Mouse (Mus musculus) neural tube, embryonic 11.5 days (tissue): Measurements from ENCODE around the gene Rbm8a. TPM values are rescaled to one million over a fixed set of nuclear protein-coding genes. Genes with fewer than 3 reads are reported as not detected.
A peak's percentile ranks its signal among the peaks of the same experiment; 100 is the strongest.

ENCODE experiments used
- ATAC-seq: fragments of 200-750 bp; cut with Nextera tagmentation; 2 replicates; pipeline ENCODE4 v1.8.0; 2017; ENCODE audit warnings: moderate number of reproducible peaks, mild to moderate bottlenecking, moderate TSS enrichment, moderate library complexity; ENCODE audit not compliant: insufficient read depth, low FRiP score, low TSS enrichment
- DNase-seq: peaks from one replicate; pipeline ENCODE4 v3.0.0-alpha.2; 2015; ENCODE audit warnings: low spot score
- H3K27ac ChIP-seq: fragments of 300-500 bp; sonication (generic); 2 replicates; pipeline ENCODE4 v1.5.1; 2014; ENCODE audit warnings: low read depth, mild to moderate bottlenecking, low read length
- H3K27me3 ChIP-seq: fragments of 300-500 bp; sonication (generic); 2 replicates; pipeline ENCODE4 v1.6.1; 2014; ENCODE audit warnings: mild to moderate bottlenecking, low read length, mixed read lengths; ENCODE audit not compliant: control insufficient read depth, insufficient read depth
- H3K36me3 ChIP-seq: fragments of 300-500 bp; sonication (generic); 2 replicates; pipeline ENCODE4 v1.6.1; 2014; ENCODE audit warnings: mild to moderate bottlenecking, low read length, moderate library complexity, mixed read lengths; ENCODE audit not compliant: control insufficient read depth, insufficient read depth
- H3K4me1 ChIP-seq: fragments of 300-500 bp; sonication (generic); 2 replicates; pipeline ENCODE4 v1.6.1; 2014; ENCODE audit warnings: low read length, mixed read lengths; ENCODE audit not compliant: control insufficient read depth, insufficient read depth
- H3K4me2 ChIP-seq: fragments of 300-500 bp; sonication (generic); 2 replicates; pipeline ENCODE4 v1.6.1; 2014; ENCODE audit warnings: low read depth, mild to moderate bottlenecking, moderate library complexity
- H3K4me3 ChIP-seq: fragments of 300-500 bp; sonication (generic); 2 replicates; pipeline ENCODE4 v1.5.1; 2014; ENCODE audit warnings: low read depth, low read length
- H3K9ac ChIP-seq: fragments of 300-500 bp; sonication (generic); 2 replicates; pipeline ENCODE4 v1.6.1; 2014; ENCODE audit warnings: mild to moderate bottlenecking, low read length
- H3K9me3 ChIP-seq: fragments of 300-500 bp; sonication (generic); 2 replicates; pipeline ENCODE4 v1.6.1; 2016; ENCODE audit warnings: low read length; ENCODE audit not compliant: control insufficient read depth
- WGBS: fragments of 180-500 bp; shearing (Covaris S2); extraction: QIAGEN DNeasy Blood & Tissue Kit; methylation state at CpG from one replicate; pipeline ENCODE4 v1.1.7; 2014; 5-methylcytosine and 5-hydroxymethylcytosine counted together
- polyA plus RNA-seq: library from polyadenylated mRNA; unstranded; fragments of >200 nt; fragmentation: Nextera tagmentation; extraction: Ambion mirVana; gene quantifications from 2 replicates; pipeline ENCODE4 v1.2.1, GENCODE M21; 2014

Rbm8a gene
- polyA plus RNA-seq, result 187 and 188 TPM in 2 replicates

- DNase-seq, result peak; percentile 97
- Histone ChIP-seq H3K4me1 (peaks cover 10% of the 10 kb centered on the region), H3K27ac (no peak within 1 kb of the TSS), H3K36me3 (no peaks in the 10 kb centered on the region), H3K4me3 (peak within 1 kb of the TSS; percentile 62), H3K27me3 (no peaks in the 10 kb centered on the region), H3K9me3 (no peaks in the 10 kb centered on the region), H3K4me2 (peak within 1 kb of the TSS; percentile 59), H3K9ac (peak within 1 kb of the TSS; percentile 73)
- peak; percentile 91 for ATAC-seq
- under 1% methylated on average over 48 of the region's 48 CpGs for WGBS
Observed at GRCm38 (mm10) chr3:96629729-96630600, at the start of gene Rbm8a. Gene Rbm8a, plus strand, starts transcription at chr3:96629933.

- H3K4me1 ChIP-seq, result peaks cover 16% of the 10 kb centered on the region
- DNase-seq (no peak), ATAC-seq (no peak)
- H3K4me3 ChIP-seq, result no peak overlapping the region
- no peaks in the 10 kb centered on the region for H3K36me3 ChIP-seq
- no peaks in the 10 kb centered on the region for H3K27me3 ChIP-seq
- H3K27ac ChIP-seq, result no peak overlapping the region
- no peak overlapping the region for H3K9ac ChIP-seq
- no peaks in the 10 kb centered on the region for H3K9me3 ChIP-seq
- WGBS, result 44% methylated on average over 6 of the region's 6 CpGs
- H3K4me2 ChIP-seq, result no peak overlapping the region
Observed at GRCm38 (mm10) chr3:96581141-96581540, 48.6 kb upstream of the Rbm8a start.

GRCm38 (mm10) chr3:96581771-96582515 is 47.8 kb upstream of the Rbm8a start:
- H3K27me3 ChIP-seq, result no peaks in the 10 kb centered on the region
- no peak overlapping the region for H3K27ac ChIP-seq
- DNase-seq (no peak), ATAC-seq (no peak)
- H3K4me2 ChIP-seq, result no peak overlapping the region
- no peak overlapping the region for H3K4me3 ChIP-seq
- H3K36me3 ChIP-seq, result no peaks in the 10 kb centered on the region
- H3K9me3 ChIP-seq, result no peaks in the 10 kb centered on the region
- 85% methylated on average over 16 of the region's 16 CpGs for WGBS
- H3K4me1 ChIP-seq, result peaks cover 10% of the 10 kb centered on the region
- no peak overlapping the region for H3K9ac ChIP-seq

GRCm38 (mm10) chr3:96583386-96583785 is 46.3 kb upstream of the Rbm8a start:
- DNase-seq (no peak), ATAC-seq (no peak)
- Histone ChIP-seq H3K4me3 (no peak overlapping the region), H3K9ac (no peak overlapping the region), H3K4me1 (0 out of 2 replicates have a peak, but pooled peaks cover 3% of the 10 kb centered on the region), H3K4me2 (no peak overlapping the region), H3K27ac (no peak overlapping the region), H3K36me3 (no peaks in the 10 kb centered on the region), H3K27me3 (no peaks in the 10 kb centered on the region), H3K9me3 (no peaks in the 10 kb centered on the region)
- WGBS, result 83% methylated on average over 5 of the region's 5 CpGs

- Histone ChIP-seq H3K36me3 (no peaks in the 10 kb centered on the region), H3K4me2 (no peak overlapping the region), H3K9me3 (no peaks in the 10 kb centered on the region), H3K4me1 (no peaks in the 10 kb centered on the region; the same call in 1 of the 2 replicates), H3K4me3 (no peak overlapping the region), H3K27me3 (no peaks in the 10 kb centered on the region), H3K27ac (no peak overlapping the region), H3K9ac (no peak overlapping the region)
- WGBS, result 78% methylated on average over 4 of the region's 4 CpGs
- ATAC-seq, result no peak
- no peak for DNase-seq
Observed at GRCm38 (mm10) chr3:96590657-96591056, 39.1 kb upstream of the Rbm8a start.

GRCm38 (mm10) chr3:96593374-96593773 is 36.4 kb upstream of the Rbm8a start:
- 2% methylated on average over 10 of the region's 10 CpGs for WGBS

GRCm38 (mm10) chr3:96593790-96594560 is 35.8 kb upstream of the Rbm8a start, which contains the start of gene Polr3gl:
Gene Polr3gl, minus strand, starts transcription at chr3:96594181.
- H3K9me3 ChIP-seq, result no peaks in the 10 kb centered on the region
- H3K4me3 ChIP-seq, result peak within 1 kb of the TSS; percentile 53
- WGBS, result under 1% methylated on average over 38 of the region's 38 CpGs
- ATAC-seq, result peak; percentile 78
- DNase-seq, result peak; percentile 94
- peak within 1 kb of the TSS; percentile 42; the same call in 1 of the 2 replicates for H3K27ac ChIP-seq
- H3K27me3 ChIP-seq, result peaks cover 6% of the 10 kb centered on the region
- peak within 1 kb of the TSS; percentile 72 for H3K4me2 ChIP-seq
- peak within 1 kb of the TSS; percentile 63 for H3K9ac ChIP-seq
- peaks cover 21% of the 10 kb centered on the region for H3K4me1 ChIP-seq
- no peaks in the 10 kb centered on the region for H3K36me3 ChIP-seq

More at GRCm38 (mm10) chr3:96593374-96593773, 36.4 kb upstream of the Rbm8a start:
- Histone ChIP-seq H3K4me1 (peaks cover 16% of the 10 kb centered on the region), H3K4me2 (peak overlapping the region; percentile 72), H3K27ac (peak overlapping the region; percentile 42; the same call in 1 of the 2 replicates), H3K4me3 (peak overlapping the region; percentile 53), H3K9me3 (no peaks in the 10 kb centered on the region), H3K9ac (peak overlapping the region; percentile 63), H3K27me3 (peaks cover 6% of the 10 kb centered on the region), H3K36me3 (no peaks in the 10 kb centered on the region)
- DNase-seq (peak; percentile 28), ATAC-seq (no peak)

- DNase-seq (no peak), ATAC-seq (no peak)
- H3K4me3 ChIP-seq, result no peak overlapping the region
- WGBS, result 74% methylated on average over 5 of the region's 5 CpGs
- no peak overlapping the region for H3K9ac ChIP-seq
- no peak overlapping the region for H3K4me2 ChIP-seq
- H3K9me3 ChIP-seq, result no peaks in the 10 kb centered on the region
- H3K27ac ChIP-seq, result no peak overlapping the region
- H3K36me3 ChIP-seq, result no peaks in the 10 kb centered on the region
- peaks cover 23% of the 10 kb centered on the region for H3K4me1 ChIP-seq
- H3K27me3 ChIP-seq, result peaks cover 6% of the 10 kb centered on the region
Observed at GRCm38 (mm10) chr3:96594851-96595250, 34.9 kb upstream of the Rbm8a start.
